Mouse (Mus musculus) MEL (cell line): ENCODE data around the gene Ucp2. TPM values are rescaled to one million over a fixed set of nuclear protein-coding genes. Genes with fewer than 3 reads are reported as not detected.

ENCODE experiments used
- DNase-seq: peaks from one replicate; pipeline ENCODE4 v3.0.0; 2011; ENCODE audit warnings: low read depth, low spot score
- H3K27ac ChIP-seq: 2 replicates; pipeline ENCODE4 v1.5.1; 2012; ENCODE audit warnings: low read depth, mild to moderate bottlenecking, control low read depth, low read length, moderate library complexity; ENCODE audit not compliant: control insufficient read depth
- H3K27me3 ChIP-seq, 2 experiments: fragments of 150-350 bp in 1 of 2; sonication (generic) in 1 of 2; 2 replicates each; pipeline ENCODE4 v1.6.1; 2012; ENCODE audit warnings: low read length in 2 of 2, mild to moderate bottlenecking in 2 of 2, improper control_type of control experiment in 1 of 2, moderate library complexity in 1 of 2; ENCODE audit not compliant: insufficient read depth in 2 of 2, control insufficient read depth in 1 of 2
- H3K36me3 ChIP-seq, 2 experiments: 2 replicates each; pipeline ENCODE4 v1.6.1; 2012 to 2014; ENCODE audit warnings: low read length in 2 of 2, improper control_type of control experiment in 1 of 2, inconsistent platforms in 1 of 2, mild to moderate bottlenecking in 1 of 2; ENCODE audit not compliant: insufficient read depth in 2 of 2, control insufficient read depth in 1 of 2
- H3K4me1 ChIP-seq, 2 experiments: fragments of 150-350 bp in 1 of 2; sonication (generic) in 1 of 2; 2 replicates each; pipeline ENCODE4 v1.6.1; 2012; ENCODE audit warnings: low read length in 2 of 2, improper control_type of control experiment in 1 of 2, mild to moderate bottlenecking in 1 of 2; ENCODE audit not compliant: insufficient read depth in 2 of 2, control insufficient read depth in 1 of 2
- H3K4me3 ChIP-seq, 2 experiments: fragments of 150-350 bp in 1 of 2; sonication (generic) in 1 of 2; 2 replicates each; pipeline ENCODE4 v1.5.1; 2012; ENCODE audit warnings: low read depth in 2 of 2, low read length in 2 of 2, mild to moderate bottlenecking in 2 of 2, moderate library complexity in 2 of 2, control low read depth in 1 of 2, improper control_type of control experiment in 1 of 2; ENCODE audit not compliant: control insufficient read depth in 1 of 2, insufficient read depth in 1 of 2
- H3K79me2 ChIP-seq: 2 replicates; pipeline ENCODE4 v1.6.1; 2012; ENCODE audit warnings: mild to moderate bottlenecking, low read length, moderate library complexity; ENCODE audit not compliant: control insufficient read depth, poor library complexity, insufficient read depth
- H3K9ac ChIP-seq: 2 replicates; pipeline ENCODE4 v1.6.1; 2012; ENCODE audit warnings: low read depth, mild to moderate bottlenecking, control low read depth, low read length, moderate library complexity; ENCODE audit not compliant: control insufficient read depth, poor library complexity, severe bottlenecking
- H3K9me3 ChIP-seq: fragments of 150-350 bp; sonication (generic); replicated peaks from 2 replicates; pipeline ENCODE4 v1.6.1; 2012; ENCODE audit warnings: mild to moderate bottlenecking, low read length, improper control_type of control experiment, moderate library complexity; ENCODE audit not compliant: insufficient read depth
- BHLHE40 ChIP-seq: IDR thresholded peaks from 2 replicates; pipeline ENCODE4 v1.6.1; 2012; ENCODE audit warnings: low read depth, mild to moderate bottlenecking, inconsistent platforms, low read length, improper control_type of control experiment, borderline replicate concordance
- CHD1 ChIP-seq: IDR thresholded peaks from 2 replicates; pipeline ENCODE4 v1.6.1; 2012; ENCODE audit warnings: low read depth, mild to moderate bottlenecking, inconsistent platforms, low read length, improper control_type of control experiment
- CHD2 ChIP-seq: IDR thresholded peaks from 2 replicates; pipeline ENCODE4 v1.6.1; 2011; ENCODE audit warnings: low read length, improper control_type of control experiment
- CTCF ChIP-seq, 3 experiments: IDR thresholded peaks in 2 of 3; conservative IDR thresholded peaks in 1 of 3; 2 replicates each; pipeline ENCODE4 v1.5.1; 2011 to 2012; ENCODE audit warnings: low read length in 3 of 3, low read depth in 2 of 3, mild to moderate bottlenecking in 2 of 3, improper control_type of control experiment in 1 of 3, inconsistent platforms in 1 of 3, mixed read lengths in 1 of 3, moderate library complexity in 1 of 3; ENCODE audit not compliant: control insufficient read depth in 1 of 3, insufficient read depth in 1 of 3, poor library complexity in 1 of 3, severe bottlenecking in 1 of 3
- ELF1 ChIP-seq: IDR thresholded peaks from 2 replicates; pipeline ENCODE4 v1.6.1; 2014; ENCODE audit warnings: low read depth, mild to moderate bottlenecking, inconsistent platforms, low read length, improper control_type of control experiment, moderate library complexity
- ETS1 ChIP-seq: IDR thresholded peaks from 2 replicates; pipeline ENCODE4 v1.6.1; 2012; ENCODE audit warnings: low read depth, mild to moderate bottlenecking, inconsistent platforms, low read length, improper control_type of control experiment, moderate library complexity
- GABPA ChIP-seq: IDR thresholded peaks from 2 replicates; pipeline ENCODE4 v1.6.1; 2012; ENCODE audit warnings: low read depth, mild to moderate bottlenecking, inconsistent platforms, low read length, improper control_type of control experiment, moderate library complexity
- GATA1 ChIP-seq: IDR thresholded peaks from 2 replicates; pipeline ENCODE4 v1.6.1; 2011; ENCODE audit warnings: low read depth, low read length, improper control_type of control experiment
- JUND ChIP-seq: IDR thresholded peaks from 2 replicates; pipeline ENCODE4 v1.6.1; 2011; ENCODE audit warnings: low read depth, mild to moderate bottlenecking, improper control_type of control experiment, low read length
- KAT2A ChIP-seq: conservative IDR thresholded peaks from 2 replicates; pipeline ENCODE4 v1.6.1; 2012; ENCODE audit warnings: low read depth, low read length, improper control_type of control experiment, inconsistent platforms
- MAX ChIP-seq: IDR thresholded peaks from 2 replicates; pipeline ENCODE4 v1.6.1; 2011; ENCODE audit warnings: low read length, improper control_type of control experiment
- MEF2A ChIP-seq: IDR thresholded peaks from 2 replicates; pipeline ENCODE4 v1.6.1; 2014; ENCODE audit warnings: low read depth, mild to moderate bottlenecking, inconsistent platforms, low read length, improper control_type of control experiment; ENCODE audit not compliant: poor library complexity, insufficient replicate concordance, severe bottlenecking; ENCODE audit errors: extremely low read depth
- MXI1 ChIP-seq: IDR thresholded peaks from 2 replicates; pipeline ENCODE4 v1.6.1; 2011; ENCODE audit warnings: mild to moderate bottlenecking, low read depth, low read length, improper control_type of control experiment
- POLR2A ChIP-seq, 2 experiments: IDR thresholded peaks; 2 replicates each; pipeline ENCODE4 v1.6.1; 2011 to 2012; ENCODE audit warnings: low read length in 2 of 2, mild to moderate bottlenecking in 2 of 2, control low read depth in 1 of 2, improper control_type of control experiment in 1 of 2, low read depth in 1 of 2, moderate library complexity in 1 of 2; ENCODE audit not compliant: control insufficient read depth in 1 of 2, insufficient read depth in 1 of 2, poor library complexity in 1 of 2
- POLR2AphosphoS2 ChIP-seq: IDR thresholded peaks from 2 replicates; pipeline ENCODE4 v1.6.1; 2011; ENCODE audit warnings: low read length, improper control_type of control experiment
- RAD21 ChIP-seq: IDR thresholded peaks from 2 replicates; pipeline ENCODE4 v1.6.1; 2011; ENCODE audit warnings: mild to moderate bottlenecking, low read depth, low read length, improper control_type of control experiment
- SIN3A ChIP-seq: IDR thresholded peaks from 2 replicates; pipeline ENCODE4 v1.6.1; 2012; ENCODE audit warnings: low read length, improper control_type of control experiment, inconsistent platforms
- SMC3 ChIP-seq: IDR thresholded peaks from 2 replicates; pipeline ENCODE4 v1.6.1; 2011; ENCODE audit warnings: low read depth, low read length, improper control_type of control experiment
- TBP ChIP-seq: IDR thresholded peaks from 2 replicates; pipeline ENCODE4 v1.8.0; 2011; ENCODE audit warnings: low read depth, low read length, improper control_type of control experiment
- UBTF ChIP-seq: IDR thresholded peaks from 2 replicates; pipeline ENCODE4 v1.6.1; 2012; ENCODE audit warnings: low read depth, mild to moderate bottlenecking, inconsistent platforms, low read length, improper control_type of control experiment, moderate library complexity, borderline replicate concordance; ENCODE audit not compliant: insufficient read depth
- ZKSCAN1 ChIP-seq: IDR thresholded peaks from 2 replicates; pipeline ENCODE4 v1.6.1; 2012; ENCODE audit warnings: low read depth, mild to moderate bottlenecking, inconsistent platforms, low read length, improper control_type of control experiment, moderate library complexity
- ZMIZ1 ChIP-seq: IDR thresholded peaks from 2 replicates; pipeline ENCODE4 v1.6.1; 2012; ENCODE audit warnings: low read depth, mild to moderate bottlenecking, inconsistent platforms, low read length, improper control_type of control experiment, moderate library complexity
- ZNF384 ChIP-seq: IDR thresholded peaks from 2 replicates; pipeline ENCODE4 v1.6.1; 2012; ENCODE audit warnings: low read depth, mild to moderate bottlenecking, inconsistent platforms, low read length, improper control_type of control experiment
- polyA plus RNA-seq, 2 experiments: library from polyadenylated mRNA; stranded (reverse) in 1 of 2; unstranded in 1 of 2; fragments of >175 nt in 1 of 2; fragments of >200 nt in 1 of 2; gene quantifications; 2 replicates each; pipeline versions ENCODE4 v1.2.1 to v1.2.4; 2012; ENCODE audit warnings: low replicate concordance in 2 of 2, low read depth in 1 of 2; ENCODE audit not compliant: insufficient read length in 2 of 2, insufficient read depth in 1 of 2, missing spikeins in 1 of 2
- total RNA-seq: library from RNA; depleted of rRNA; stranded (reverse); fragments of 300-350 nt; gene quantifications from 2 replicates; pipeline ENCODE4 v1.2.3, GENCODE M21; 2012

The Ucp2 gene
- total and polyA plus RNA-seq, 3 experiments: 139 to 724 TPM; not detected in 1

GRCm38 (mm10) chr7:100502374-100502922 lies 9.3 kb downstream of the Ucp2 start:
- TF ChIP-seq CHD2: 0 out of 2 replicates have a peak, but pooled peaks have one; percentile 34
- TF ChIP-seq POLR2A (IDR thresholded peaks at IDR 0.05; ENCODE audit: control insufficient read depth in 1 of 2, insufficient read depth in 1 of 2, low read depth in 1 of 2, low read length in 2 of 2, poor library complexity in 1 of 2): peak; percentile 19 to 36; a peak in 2 of 4 replicates
- no peak for TF ChIP-seq UBTF
- TF ChIP-seq CHD1: no peak
- TF ChIP-seq ZKSCAN1: no peak
- no peak for TF ChIP-seq GATA1
- no peak for TF ChIP-seq MEF2A
- TF ChIP-seq JUND: no peak
- no peak; the same call in 1 of the 2 replicates for TF ChIP-seq SMC3
- no peak for TF ChIP-seq RAD21
- peak; percentile 70 for TF ChIP-seq POLR2AphosphoS2
- no peak for TF ChIP-seq GABPA
- TF ChIP-seq ETS1: no peak
- TF ChIP-seq MXI1: no peak
- TF ChIP-seq ELF1: no peak
- TF ChIP-seq ZNF384: no peak
- no peak for TF ChIP-seq SIN3A
- TF ChIP-seq BHLHE40: 0 out of 2 replicates have a peak, but pooled peaks have one; percentile 3
- TF ChIP-seq TBP: no peak
- TF ChIP-seq CTCF (IDR thresholded peaks at IDR 0.05 in 2 of 3, conservative IDR thresholded peaks at IDR 0.05 in 1 of 3; ENCODE audit: control insufficient read depth in 1 of 3, insufficient read depth in 1 of 3, low read depth in 2 of 3, low read length in 3 of 3, poor library complexity in 1 of 3, severe bottlenecking in 1 of 3): no peak
- no peak for TF ChIP-seq KAT2A
- TF ChIP-seq ZMIZ1: peak; percentile 57; the same call in 1 of the 2 replicates
- no peak for TF ChIP-seq MAX
- peak; percentile 53 for DNase-seq
- Histone ChIP-seq H3K4me3 (no peak overlapping the region), H3K27me3 (no peaks in the 10 kb centered on the region), H3K9me3 (no peaks in the 10 kb centered on the region), H3K4me1 (peaks cover 0 to 7% of the 10 kb centered on the region in 2 experiments; a peak in 1 of 4 replicates), H3K36me3 (no peaks in the 10 kb centered on the region; a peak in 2 of 4 replicates), H3K27ac (no peak overlapping the region), H3K9ac (no peak overlapping the region), H3K79me2 (no peaks in the 10 kb centered on the region)
